ENCODE assay signal across 17 mouse cellular contexts in genomic region chr2:43555889-43556285, GRCm38 (mm10). TPM values are rescaled to one million over a fixed set of nuclear protein-coding genes. Genes with fewer than 3 reads are reported as not detected.
DNase-seq lines count a peak whose midpoint lies in the region; ATAC-seq and TF ChIP-seq lines count a peak whose summit lies in the region.
"Had no signal": no experiment of that assay in that cellular context is flagged by ENCODE, and none has a peak within 500 bp of the region (broad histone marks: within the 10 kb centered on the region; RNA-seq: fewer than 3 reads in every experiment).

No protein-coding gene starts in this region.

- H3K4me3 ChIP-seq in intestine, postnatal 0 days (ENCODE audit: low read depth, low read length), result no peak overlapping the region
- H3K4me3 ChIP-seq in stomach, embryonic 15.5 days (replicated peaks), result no peak overlapping the region
- H3K4me3 ChIP-seq: embryonic facial prominence, embryonic 10.5 days; heart, adult 2 months; limb, embryonic 15.5 days; myocyte had no signal

- no peak overlapping the region for H3K9ac ChIP-seq in intestine, postnatal 0 days (ENCODE audit: low read depth, low read length)
- H3K9ac ChIP-seq in stomach, embryonic 15.5 days, result no peak overlapping the region
- H3K9ac ChIP-seq: limb, embryonic 15.5 days had no signal

- TF ChIP-seq CTCF in intestine, postnatal 0 days (IDR thresholded peaks at IDR 0.05; ENCODE audit: low read depth), result no peak

- WGBS in intestine, postnatal 0 days, result 34% methylated on average over 4 of the region's 4 CpGs
- 38% methylated on average over 4 of the region's 4 CpGs for WGBS in stomach, embryonic 15.5 days

- no peaks in the 10 kb centered on the region for H3K36me3 ChIP-seq in intestine, postnatal 0 days (ENCODE audit: control insufficient read depth, insufficient read depth)
- H3K36me3 ChIP-seq in stomach, embryonic 15.5 days, result no peaks in the 10 kb centered on the region
- H3K36me3 ChIP-seq: embryonic facial prominence, embryonic 10.5 days; limb, embryonic 15.5 days had no signal

- no peaks in the 10 kb centered on the region for H3K4me1 ChIP-seq in intestine, postnatal 0 days (replicated peaks; ENCODE audit: control insufficient read depth, insufficient read depth, low read length)
- no peaks in the 10 kb centered on the region for H3K4me1 ChIP-seq in stomach, embryonic 15.5 days
- H3K4me1 ChIP-seq: limb, embryonic 15.5 days had no signal

- no peaks in the 10 kb centered on the region for H3K27me3 ChIP-seq in intestine, postnatal 0 days (replicated peaks; ENCODE audit: control insufficient read depth, insufficient read depth, low read length)
- no peaks in the 10 kb centered on the region for H3K27me3 ChIP-seq in stomach, embryonic 15.5 days (replicated peaks)
- H3K27me3 ChIP-seq: limb, embryonic 15.5 days had no signal

- no peaks in the 10 kb centered on the region for H3K9me3 ChIP-seq in intestine, postnatal 0 days (ENCODE audit: control insufficient read depth)
- no peaks in the 10 kb centered on the region for H3K9me3 ChIP-seq in stomach, embryonic 15.5 days
- H3K9me3 ChIP-seq: embryonic facial prominence, embryonic 10.5 days; limb, embryonic 15.5 days had no signal

- H3K27ac ChIP-seq in intestine, postnatal 0 days (ENCODE audit: low read depth, low read length), result peak overlapping the region; percentile 64; the same call in 1 of the 2 replicates
- no peak overlapping the region for H3K27ac ChIP-seq in stomach, embryonic 15.5 days
- H3K27ac ChIP-seq: embryonic facial prominence, embryonic 10.5 days; heart, adult 2 months; limb, embryonic 15.5 days had no signal

- DNase-seq in embryo, embryonic 10.5 days (ENCODE audit: low spot score), result peak; percentile 8
- DNase-seq in embryo, embryonic 11 days, result no peak
- peak; percentile 76 to 80 for DNase-seq in kidney, postnatal 36 days
- no peak for DNase-seq in testis, postnatal 10 days (ENCODE audit: low spot score)
- no peak for DNase-seq in thymus, postnatal 0 days (ENCODE audit: low spot score)
- DNase-seq in gastrocnemius, adult 18-20 months (ENCODE audit: low spot score), result no peak
- DNase-seq: cerebellum, adult 18-20 months; heart, adult 2 months; right cerebral cortex, postnatal 4 days had no signal

- peak overlapping the region; percentile 54; the same call in 1 of the 2 replicates for H3K4me2 ChIP-seq in intestine, postnatal 0 days (replicated peaks; ENCODE audit: low read depth)
- H3K4me2 ChIP-seq in stomach, embryonic 15.5 days, result no peak overlapping the region
- H3K4me2 ChIP-seq: limb, embryonic 15.5 days had no signal

- peak; percentile 97 for ATAC-seq in intestine, postnatal 0 days
- ATAC-seq in stomach, embryonic 15.5 days (ENCODE audit: insufficient read depth, low FRiP score, low read depth), result peak; percentile 71; the same call in 1 of the 2 replicates

RNA-seq across cellular contexts. Expression of gene Kynu, which starts 0.8 kb away (rescaled TPM):
- 1.6 and 2.4 TPM in 2 replicates for polyA plus RNA-seq in intestine, postnatal 0 days (2015; fragmentation: Nextera tagmentation; extraction: Ambion mirVana)
- polyA plus RNA-seq in stomach, embryonic 15.5 days (2015; fragmentation: Nextera tagmentation; extraction: Ambion mirVana), result 1.5 and 2.5 TPM in 2 replicates
- 1.9 TPM in 2 replicates for polyA plus RNA-seq in thymus, postnatal 0 days (2015; fragmentation: Nextera tagmentation; extraction: Ambion mirVana)
- not detected for total RNA-seq in gastrocnemius, adult 18-20 months (2021)
- total RNA-seq: heart, postnatal 25 days; left cerebral cortex, adult 18-20 months had no signal
- polyA plus RNA-seq: myocyte; testis, adult 2 months had no signal

Comparison
In these comparisons a context has a peak if more than half of its experiments do, and no peak if none do; other contexts are left out.
1. DNase-seq: peak in embryo, embryonic 10.5 days (single experiment) and kidney, postnatal 36 days (2 of 2); none in embryo, embryonic 11 days (single experiment), testis, postnatal 10 days (single experiment), thymus, postnatal 0 days (single experiment) and gastrocnemius, adult 18-20 months (single experiment).